Mouse (Mus musculus): ENCODE data around the gene Mob3c. TPM values are rescaled to one million over a fixed set of nuclear protein-coding genes. Genes with fewer than 3 reads are reported as not detected.

The Mob3c gene
- 1 to 10 TPM; 1.8 to 3.1 TPM for total RNA-seq (2021)
- long read RNA-seq, experiment 1: 0 reads
- long read RNA-seq, experiment 2: 0 reads

DNA sequence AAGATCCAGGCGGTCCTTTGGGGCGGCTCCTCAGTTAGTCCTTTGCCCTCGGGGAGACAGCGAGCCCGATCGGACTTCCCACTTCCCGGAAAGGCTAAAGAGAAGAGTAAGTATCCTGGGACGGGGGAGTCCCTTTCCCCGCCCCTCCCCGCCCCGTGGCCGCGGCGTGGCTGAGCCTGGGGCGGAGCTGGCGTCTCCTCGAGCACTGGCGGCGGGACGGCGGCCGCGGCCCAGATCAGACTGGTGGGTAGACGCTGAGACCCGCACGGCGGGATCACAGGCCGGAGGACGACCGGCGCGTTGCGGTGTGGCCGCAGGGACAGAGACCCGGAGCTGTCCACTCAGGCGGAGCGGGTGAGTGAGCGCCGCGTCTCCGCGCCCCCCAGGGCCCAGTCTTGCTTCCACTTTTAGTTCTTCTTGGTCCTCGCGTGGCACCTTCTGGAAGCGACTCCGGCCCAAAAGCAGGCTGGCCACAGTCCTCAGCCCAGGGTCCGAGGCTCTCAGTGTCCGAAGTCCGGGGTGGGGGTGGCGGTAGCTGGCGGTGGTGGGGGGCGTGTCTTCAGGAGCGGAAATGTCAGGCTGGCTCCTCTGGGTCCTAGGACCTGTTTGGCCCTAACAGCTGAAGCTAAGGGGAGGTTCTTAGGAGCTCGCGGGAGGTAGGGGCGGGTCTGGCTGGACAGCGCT is at the start of gene Mob3c:
TSS of gene Mob3c (plus strand) at position 205 of the 684 bp plus-strand sequence.
- intact Hi-C loops (cut with DNase I): no loop called here
- peak; percentile 74 to 79 for DNase-seq

- DNase-seq: no peak
- intact Hi-C loops (cut with DNase I): no loop called here
Observed at GRCm38 (mm10) chr4:115780269-115780668, 47.6 kb upstream of the Mob3c start.

- intact Hi-C loops (cut with DNase I): no loop called here
- DNase-seq: no peak
Observed at GRCm38 (mm10) chr4:115780918-115781317, 47.0 kb upstream of the Mob3c start, which contains the start of gene Tex38. Gene Tex38, minus strand, starts transcription at chr4:115781018.

- no peak for DNase-seq
- intact Hi-C loops (cut with DNase I): no loop called here
Observed at GRCm38 (mm10) chr4:115782026-115782805, 45.7 kb upstream of the Mob3c start.

DNA sequence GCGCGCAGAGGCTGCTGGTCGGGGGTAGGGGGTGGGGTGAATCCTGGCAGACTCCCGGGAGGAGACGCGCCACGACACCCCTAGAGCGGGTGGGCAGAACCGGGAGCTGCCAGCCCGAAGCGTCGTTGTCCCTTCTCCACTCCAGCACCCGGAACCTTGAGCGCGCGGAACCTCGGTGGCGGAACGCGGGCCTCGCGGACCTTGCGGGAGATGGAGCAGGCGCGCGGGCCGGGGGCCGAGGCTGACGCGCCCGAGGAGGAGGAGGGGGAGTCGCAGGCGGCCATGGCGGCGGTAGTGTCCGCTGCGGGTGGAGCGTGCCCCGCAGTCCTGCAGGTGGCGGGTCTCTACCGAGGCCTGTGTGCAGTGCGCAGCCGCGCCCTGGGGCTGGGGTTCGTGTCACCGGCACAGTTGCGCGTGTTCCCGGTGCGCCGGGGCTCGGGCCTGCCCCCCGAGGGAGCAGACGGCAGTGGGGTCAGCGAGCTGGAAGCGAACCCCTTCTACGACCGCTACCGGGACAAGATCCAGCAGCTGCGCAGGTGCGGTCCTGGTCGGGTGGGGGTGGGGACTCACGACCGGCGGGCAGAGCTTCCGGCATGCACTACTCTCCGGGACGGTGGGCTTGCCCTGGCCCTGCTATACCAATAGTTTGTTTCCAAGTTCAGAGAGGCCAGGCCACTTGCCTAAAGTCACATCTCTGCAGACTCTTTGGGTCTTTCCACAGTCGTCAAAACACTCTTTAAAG is 43.0 kb upstream of the Mob3c start, which contains the start of gene Atpaf1:
TSS of gene Atpaf1 (plus strand) at position 44 of the 742 bp plus-strand sequence.
- intact Hi-C loops (cut with DNase I): loop anchor here (5.0 kb wide), 1 partner anchor 53 kb away; no protein-coding TSS in a partner anchor
- DNase-seq: peak; percentile 50 to 75

DNA sequence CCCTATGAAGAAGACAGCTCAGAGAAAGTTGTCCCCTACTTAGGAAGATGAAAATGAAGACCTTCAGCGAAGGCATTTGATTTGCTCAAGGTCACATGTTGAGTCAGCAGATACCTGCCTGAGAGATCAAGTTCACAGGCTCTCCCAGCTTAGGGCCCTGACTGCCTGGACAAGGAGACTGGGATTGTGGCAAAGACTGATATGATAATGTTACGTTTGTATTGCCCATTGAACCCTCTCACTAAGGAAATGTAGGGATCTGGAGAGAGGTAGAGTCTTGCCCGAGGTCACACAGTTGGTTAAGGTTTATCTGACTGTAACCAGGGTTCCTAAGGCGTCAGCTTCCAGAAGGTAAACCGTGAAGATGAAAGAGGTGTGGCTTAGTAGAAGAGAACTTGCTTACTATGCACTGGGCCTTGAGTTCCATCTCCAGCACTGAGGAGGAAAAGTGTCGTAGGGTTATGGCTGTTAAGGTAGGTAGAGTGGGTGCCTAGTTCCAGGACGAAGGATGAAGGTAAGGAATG is 42.3 kb upstream of the Mob3c start:
- intact Hi-C loops (cut with DNase I): loop anchor here (5.0 kb wide), 1 partner anchor 53 kb away; no protein-coding TSS in a partner anchor
- DNase-seq: no peak

- no peak for DNase-seq
- intact Hi-C loops (cut with DNase I): no loop called here
Observed at GRCm38 (mm10) chr4:115790864-115791263, 37.0 kb upstream of the Mob3c start.

DNA sequence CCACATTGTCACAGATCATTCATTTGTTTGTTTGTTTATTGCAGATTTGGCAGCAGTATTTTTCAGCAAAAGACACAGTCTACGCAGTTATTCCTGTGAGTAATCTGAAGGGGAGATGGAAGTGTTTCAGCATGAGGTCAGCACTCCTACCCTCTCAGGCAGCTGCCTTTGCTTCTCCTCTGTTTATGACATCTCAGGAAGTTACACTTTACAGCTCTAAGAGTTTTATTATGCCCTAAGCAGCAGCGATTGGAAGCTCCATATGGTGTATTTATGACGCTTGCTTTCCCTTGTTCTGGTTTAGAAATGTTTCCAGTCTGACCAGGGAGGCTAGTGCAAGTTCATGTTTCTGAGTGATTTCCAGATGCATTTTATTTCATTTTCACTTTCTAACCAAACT is 32.5 kb upstream of the Mob3c start:
- intact Hi-C loops (cut with DNase I): no loop called here
- no peak for DNase-seq

- intact Hi-C loops (cut with DNase I): no loop called here
- no peak for DNase-seq
Observed at GRCm38 (mm10) chr4:115799981-115800380, 27.9 kb upstream of the Mob3c start.

DNA sequence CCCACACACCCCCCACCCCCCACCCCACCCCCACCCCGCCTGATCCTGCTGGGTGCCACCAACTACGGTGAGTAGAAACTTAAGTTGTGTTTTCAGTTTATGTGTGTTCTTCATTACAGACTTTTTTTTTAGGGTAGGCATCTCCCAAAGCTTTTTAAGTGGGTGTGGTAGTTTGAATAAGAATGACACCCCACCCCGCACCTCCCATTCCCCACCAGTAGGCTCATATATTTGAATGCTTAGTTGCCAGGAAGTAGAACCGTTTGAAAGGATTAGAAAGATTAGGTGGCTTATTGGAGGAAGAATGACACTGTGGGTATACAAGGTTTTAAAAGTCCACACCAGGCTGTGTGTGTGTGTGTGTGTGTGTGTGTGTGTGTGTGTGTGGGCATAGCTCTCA is 15.6 kb upstream of the Mob3c start:
- intact Hi-C loops (cut with DNase I): no loop called here
- DNase-seq: no peak

- DNase-seq: no peak
- intact Hi-C loops (cut with DNase I): no loop called here
Observed at GRCm38 (mm10) chr4:115815606-115816005, 12.3 kb upstream of the Mob3c start.

DNA sequence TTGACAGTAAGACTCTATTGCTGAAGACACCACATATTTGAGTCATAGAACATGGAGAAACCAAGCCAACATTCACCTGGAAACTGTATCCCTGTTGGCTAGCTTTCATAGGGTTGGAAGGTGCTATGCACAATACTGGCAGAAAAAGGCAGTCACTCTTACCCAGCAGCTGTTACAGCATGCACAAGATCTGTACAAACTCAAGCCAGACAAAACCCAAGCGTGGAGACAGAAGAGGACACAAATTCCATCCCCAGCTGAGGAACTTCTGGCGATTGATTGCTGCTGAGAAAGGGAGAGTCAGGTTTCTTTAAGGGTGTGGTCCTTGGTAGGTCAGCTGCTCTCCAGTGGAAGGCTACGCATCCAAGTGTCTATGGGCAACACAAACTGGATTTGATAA is 7.7 kb upstream of the Mob3c start:
- DNase-seq: no peak
- intact Hi-C loops (cut with DNase I): no loop called here

- intact Hi-C loops (cut with DNase I): no loop called here
- no peak for DNase-seq
Observed at GRCm38 (mm10) chr4:115820944-115821343, 6.9 kb upstream of the Mob3c start.

GRCm38 (mm10) chr4:115821431-115821830 is 6.5 kb upstream of the Mob3c start:
- intact Hi-C loops (cut with DNase I): no loop called here
- no peak for DNase-seq

DNA sequence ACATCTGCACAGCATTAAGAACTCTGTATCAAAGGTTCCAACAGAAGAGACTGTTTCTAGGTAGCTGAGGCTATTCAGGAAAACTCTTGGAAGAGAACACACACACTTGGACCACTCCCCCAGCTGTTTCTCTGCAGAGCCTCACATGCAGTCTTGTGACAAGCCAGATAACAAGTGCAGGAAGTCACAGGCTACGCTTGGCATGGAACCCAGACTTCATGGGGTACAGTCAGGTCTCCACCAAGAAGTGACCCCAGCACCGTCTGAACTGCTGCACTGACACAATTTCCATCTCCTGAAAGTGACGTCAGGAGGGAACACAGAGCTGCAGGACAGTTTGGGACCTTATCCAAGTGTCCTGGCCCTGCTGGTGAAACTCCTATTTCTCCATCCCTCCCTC is 6.0 kb upstream of the Mob3c start:
- no peak for DNase-seq
- intact Hi-C loops (cut with DNase I): no loop called here

DNA sequence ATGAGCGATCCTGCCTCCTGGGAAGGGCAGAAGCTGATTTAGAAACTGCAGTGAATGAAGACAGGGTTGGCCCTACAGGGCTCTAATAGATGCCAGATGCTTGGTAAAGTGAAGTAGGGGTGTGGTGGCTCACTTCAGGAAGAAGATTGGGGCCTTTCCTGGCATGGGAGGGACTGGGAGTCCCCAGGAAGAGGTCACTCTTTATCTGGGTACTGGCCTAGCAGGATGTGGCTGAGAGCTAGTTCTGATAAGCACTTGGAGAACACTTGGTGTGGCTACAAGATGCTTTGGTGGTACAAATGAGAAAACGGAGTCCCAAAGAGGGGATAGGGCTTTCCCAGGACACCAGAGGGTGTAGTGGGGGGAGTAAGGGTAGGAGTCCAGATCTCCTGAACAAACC is 3.7 kb upstream of the Mob3c start:
- intact Hi-C loops (cut with DNase I): no loop called here
- no peak for DNase-seq

- intact Hi-C loops (cut with DNase I): no loop called here
- no peak for DNase-seq
Observed at GRCm38 (mm10) chr4:115825271-115825670, 2.6 kb upstream of the Mob3c start.

DNA sequence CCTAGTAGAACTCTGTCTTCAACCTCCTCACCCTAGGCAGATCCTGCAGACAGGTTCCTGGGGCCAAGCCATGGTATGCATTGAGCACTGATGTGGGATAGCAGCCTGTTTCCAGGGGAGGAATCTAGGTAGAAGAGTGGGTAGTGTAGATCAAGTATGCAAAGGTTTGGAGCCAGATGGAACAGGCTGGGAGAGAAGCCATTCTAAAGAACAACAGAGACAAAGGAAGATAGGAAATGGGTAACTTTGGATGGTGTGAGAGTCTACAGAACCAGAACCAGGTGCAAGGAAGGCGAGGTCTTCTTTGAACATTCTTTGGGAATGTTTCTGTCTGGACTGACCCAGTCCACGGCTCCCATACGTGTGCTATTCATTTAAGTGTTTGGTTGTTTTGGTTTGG is 826 bp upstream of the Mob3c start:
- intact Hi-C loops (cut with DNase I): no loop called here
- DNase-seq: no peak

DNA sequence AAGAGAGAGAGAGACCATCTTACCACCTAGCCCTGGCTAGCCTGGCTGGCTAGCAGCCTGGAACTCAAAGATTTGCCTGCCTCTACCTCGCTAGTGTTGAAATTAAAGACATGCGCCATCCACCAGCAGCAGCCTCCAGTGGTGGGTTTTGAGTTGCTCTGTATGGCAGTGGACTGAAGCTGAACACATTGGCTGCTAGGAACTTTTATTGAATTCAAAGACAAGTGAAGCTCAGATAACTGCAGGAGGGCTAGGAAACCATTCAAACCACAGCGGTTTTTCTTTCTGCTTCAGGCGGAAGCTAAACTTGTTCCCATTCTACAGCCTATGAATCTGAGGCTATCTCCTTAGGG is 381 bp upstream of the Mob3c start:
- intact Hi-C loops (cut with DNase I): no loop called here
- no peak for DNase-seq

DNA sequence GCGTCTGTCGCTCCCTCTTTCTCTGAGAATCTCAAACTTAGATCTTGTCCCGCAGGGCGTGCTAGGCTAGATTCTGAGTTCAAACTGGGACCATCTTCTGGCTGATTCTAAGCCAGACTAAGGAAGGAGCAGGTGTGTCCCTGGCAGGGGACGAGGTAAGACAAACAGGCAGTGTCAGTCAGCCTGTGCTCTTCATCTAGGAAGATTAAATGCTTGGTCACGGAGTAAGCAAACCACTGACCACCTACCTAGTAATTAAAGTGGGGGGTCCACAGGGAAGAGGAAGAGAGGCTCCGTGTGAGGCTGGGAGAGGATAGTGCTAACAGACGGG is 645 bp downstream of the Mob3c start:
- intact Hi-C loops (cut with DNase I): no loop called here
- DNase-seq: no peak

GRCm38 (mm10) chr4:115830491-115830890 is 2.6 kb downstream of the Mob3c start:
- DNase-seq: no peak
- intact Hi-C loops (cut with DNase I): loop anchor here (5.0 kb wide), 1 partner anchor 93 kb away; the partner anchor contains the start of gene Efcab14
